Mouse (Mus musculus): ENCODE data around the gene Gm20388.

Gm20388 gene

GRCm38 (mm10) chr8:120276051-120276890, 365.6 kb downstream of the Gm20388 start:
- DNase-seq: peak; percentile 95

DNA sequence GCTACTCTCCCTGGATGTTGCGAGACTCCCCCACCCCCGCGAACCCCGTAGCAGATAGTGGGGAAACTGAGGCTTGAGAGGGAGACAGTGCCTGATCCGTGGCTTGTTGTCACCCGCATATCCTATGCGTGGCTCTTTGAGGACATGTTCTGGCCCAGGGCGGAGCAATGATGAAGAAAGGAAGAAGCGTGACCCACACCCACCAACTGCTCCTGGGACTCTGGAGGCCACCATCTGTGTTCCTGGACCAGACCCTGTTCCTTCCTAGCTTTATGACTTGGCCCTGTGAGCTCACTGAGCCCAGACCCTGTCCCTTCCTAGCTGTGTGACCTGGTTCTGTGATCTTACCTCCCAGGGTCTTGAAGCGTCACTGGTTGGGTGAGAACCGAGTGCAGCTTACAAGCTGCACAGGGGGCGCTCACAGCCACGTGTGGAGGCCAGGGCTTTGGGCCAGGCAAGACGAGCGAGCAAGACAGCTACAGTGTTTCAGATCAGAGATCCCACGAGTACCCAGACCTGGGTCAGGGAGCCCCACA, 366.3 kb downstream of the Gm20388 start:
- DNase-seq: peak; percentile 75

DNA sequence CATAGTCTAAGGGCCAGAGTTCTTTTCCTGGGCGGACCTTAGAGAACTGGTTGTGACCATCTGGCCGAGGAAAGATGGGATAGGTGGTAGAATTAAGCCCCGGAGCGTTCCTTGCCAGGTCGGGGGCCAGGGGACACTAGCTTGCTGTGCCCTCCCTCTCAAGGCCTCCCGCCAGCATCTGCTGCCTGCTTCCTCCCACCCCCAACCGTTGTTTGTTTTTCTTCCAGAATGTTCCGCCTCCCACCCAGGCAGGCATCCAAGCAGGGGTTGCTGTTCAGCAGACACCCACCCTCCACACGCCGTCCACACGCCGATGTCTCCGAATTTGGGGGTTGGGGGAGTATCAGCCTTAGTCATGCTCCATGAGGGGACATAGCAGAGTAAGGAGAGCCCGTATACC, 367.4 kb downstream of the Gm20388 start:
- peak; percentile 77 for DNase-seq

GRCm38 (mm10) chr8:120279418-120279817, 368.8 kb downstream of the Gm20388 start:
- no peak for DNase-seq

GRCm38 (mm10) chr8:120281487-120281886, 370.8 kb downstream of the Gm20388 start:
- DNase-seq: peak; percentile 89

DNA sequence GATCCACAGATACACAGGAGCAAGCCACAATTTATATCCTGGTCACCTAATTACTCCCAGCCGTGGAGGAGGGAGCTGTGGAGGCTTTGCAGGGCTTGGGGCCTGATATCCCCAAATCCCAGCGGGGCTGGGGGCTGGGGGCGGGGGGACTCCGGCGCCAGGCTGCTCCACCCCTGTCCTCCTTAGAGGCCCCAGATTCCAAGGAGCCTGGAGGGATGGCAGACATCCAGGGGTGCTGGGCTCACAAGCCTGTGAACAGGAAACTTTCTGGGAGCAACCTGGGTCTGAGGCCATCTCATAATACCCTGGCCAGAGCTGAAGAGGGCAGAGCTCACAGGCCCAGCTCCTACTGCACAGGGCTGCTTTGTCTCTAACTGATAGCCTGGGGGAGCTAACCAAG, 371.8 kb downstream of the Gm20388 start:
- no peak for DNase-seq

- DNase-seq: peak; percentile 57
These were observed 373.6 kb downstream of the Gm20388 start for GRCm38 (mm10) chr8:120284265-120284664.

- DNase-seq: peak; percentile 72
These were observed 374.4 kb downstream of the Gm20388 start for GRCm38 (mm10) chr8:120285033-120285432.

DNA sequence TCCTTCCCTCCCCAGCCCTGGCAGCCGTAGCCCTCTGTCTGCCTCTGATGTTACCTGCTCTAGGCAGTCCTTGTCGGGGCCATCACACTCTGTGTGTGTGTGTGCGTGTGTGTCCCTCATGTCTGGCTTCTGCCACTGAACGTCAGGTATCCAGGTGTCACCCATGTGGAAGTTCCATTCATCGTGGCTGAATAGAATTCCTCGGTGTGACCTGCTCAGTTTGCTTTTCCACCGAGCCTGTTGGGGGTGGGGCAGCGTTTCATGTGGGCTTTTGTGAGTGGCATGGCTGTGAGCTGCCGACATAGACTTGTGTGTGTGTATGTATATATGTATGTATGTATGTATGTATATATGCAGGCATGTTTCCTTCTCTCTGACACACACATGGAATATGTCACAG, 375.2 kb downstream of the Gm20388 start:
- DNase-seq: no peak

DNA sequence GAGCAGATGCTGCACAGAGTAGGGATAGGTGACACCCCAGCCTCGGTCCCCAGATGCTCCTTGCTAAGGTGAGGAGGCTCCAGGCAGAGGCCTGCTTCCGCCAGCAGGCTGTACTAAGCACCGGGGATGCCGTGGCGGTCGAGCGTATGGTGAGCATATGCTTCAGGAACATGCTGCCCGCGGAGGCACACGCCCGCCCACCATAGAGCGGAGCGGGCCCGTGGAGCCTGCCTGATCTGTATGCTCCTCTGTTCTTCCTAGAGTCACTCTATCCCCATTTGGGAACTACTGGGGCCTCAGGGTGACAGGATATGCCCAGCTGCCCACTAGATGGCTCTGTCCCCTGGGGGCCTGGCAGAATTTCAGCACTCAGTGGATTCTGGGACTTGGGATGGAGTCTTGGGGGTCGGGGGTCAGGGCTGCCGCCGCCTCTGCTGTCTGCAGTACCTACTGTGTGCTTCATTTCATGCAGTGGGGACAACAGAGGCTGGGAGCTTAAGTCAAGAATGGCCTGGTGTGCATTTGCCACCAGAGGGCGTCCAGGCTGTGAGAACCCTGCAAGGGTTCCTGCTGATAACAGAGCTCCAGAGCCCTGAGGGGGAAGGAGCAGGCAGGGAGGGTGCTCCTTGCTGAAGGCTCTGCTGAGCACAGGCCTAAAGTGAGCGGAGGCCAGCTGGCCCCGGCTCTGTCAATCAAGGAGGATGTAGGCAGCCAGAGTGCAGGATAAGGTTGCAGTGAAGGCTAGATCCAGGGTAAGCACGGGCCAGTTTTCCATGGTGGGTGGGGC, 377.7 kb downstream of the Gm20388 start:
- peak; percentile 84 for DNase-seq

DNA sequence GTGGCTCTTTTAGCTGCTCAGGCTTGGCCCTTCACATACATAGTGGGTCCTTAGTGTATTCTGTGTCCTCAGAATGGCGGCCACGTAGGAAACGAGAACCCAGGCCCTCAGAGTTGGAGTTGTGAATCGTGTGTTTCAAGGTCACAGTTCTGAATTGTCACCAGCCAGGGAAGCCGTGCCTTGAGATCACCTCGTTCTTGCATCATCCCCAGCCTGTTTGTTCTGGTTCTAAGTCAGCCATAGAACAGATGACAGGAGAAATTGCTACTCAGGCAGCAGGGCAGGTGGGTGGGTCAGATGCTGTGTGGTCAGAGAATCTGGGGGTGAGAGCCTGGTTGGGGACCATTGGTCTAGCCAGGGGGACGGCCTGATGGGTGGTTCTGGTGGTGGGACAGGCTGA, 378.6 kb downstream of the Gm20388 start:
- no peak for DNase-seq

DNA sequence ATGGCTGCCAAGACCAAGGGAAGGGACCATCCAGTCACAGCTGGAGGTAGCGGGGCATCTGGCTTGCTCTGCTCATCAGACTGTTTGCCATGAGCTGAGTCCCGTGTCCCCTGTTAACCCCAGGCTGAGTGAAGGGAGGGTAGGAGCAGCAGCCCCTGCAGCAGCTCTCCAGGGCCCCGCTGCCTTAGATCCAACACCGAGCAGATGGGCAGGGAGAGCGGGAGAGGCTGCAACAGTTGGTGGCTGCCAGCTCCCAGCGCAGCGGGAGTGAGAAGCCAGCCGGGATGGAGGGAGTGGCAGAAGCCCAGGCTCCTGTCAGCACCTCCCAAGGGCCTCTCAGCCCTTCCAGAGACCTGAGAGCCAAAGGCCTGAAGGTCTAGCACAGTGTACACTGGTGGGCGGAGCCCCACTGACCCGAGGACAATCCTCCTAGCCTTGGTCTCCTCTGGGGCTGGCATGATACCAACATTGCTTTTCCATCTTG, 379.1 kb downstream of the Gm20388 start:
- peak; percentile 67 for DNase-seq

DNA sequence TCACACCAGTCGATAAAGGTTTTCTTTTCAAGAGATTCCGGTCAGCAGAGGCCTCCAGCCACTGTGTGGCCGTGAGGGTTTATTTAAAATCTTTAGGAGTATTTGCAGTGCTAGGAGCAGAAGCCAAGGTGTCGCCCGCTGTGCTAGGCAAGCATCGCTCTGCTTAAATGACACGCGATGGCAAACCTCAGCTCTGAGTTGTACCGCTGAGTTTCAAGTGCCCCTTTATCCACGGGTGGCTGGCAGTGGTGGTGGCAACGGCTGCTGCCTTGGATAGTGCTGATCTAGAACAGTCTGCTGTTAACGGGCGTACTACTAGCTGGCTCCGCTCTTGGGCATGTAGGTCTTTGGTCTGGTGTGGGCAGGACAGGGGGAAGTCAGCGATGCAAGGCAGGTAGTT, 380.0 kb downstream of the Gm20388 start:
- DNase-seq: no peak

GRCm38 (mm10) chr8:120291650-120292049, 381.0 kb downstream of the Gm20388 start:
- no peak for DNase-seq

GRCm38 (mm10) chr8:120292316-120293107, 381.9 kb downstream of the Gm20388 start:
- DNase-seq: no peak

DNA sequence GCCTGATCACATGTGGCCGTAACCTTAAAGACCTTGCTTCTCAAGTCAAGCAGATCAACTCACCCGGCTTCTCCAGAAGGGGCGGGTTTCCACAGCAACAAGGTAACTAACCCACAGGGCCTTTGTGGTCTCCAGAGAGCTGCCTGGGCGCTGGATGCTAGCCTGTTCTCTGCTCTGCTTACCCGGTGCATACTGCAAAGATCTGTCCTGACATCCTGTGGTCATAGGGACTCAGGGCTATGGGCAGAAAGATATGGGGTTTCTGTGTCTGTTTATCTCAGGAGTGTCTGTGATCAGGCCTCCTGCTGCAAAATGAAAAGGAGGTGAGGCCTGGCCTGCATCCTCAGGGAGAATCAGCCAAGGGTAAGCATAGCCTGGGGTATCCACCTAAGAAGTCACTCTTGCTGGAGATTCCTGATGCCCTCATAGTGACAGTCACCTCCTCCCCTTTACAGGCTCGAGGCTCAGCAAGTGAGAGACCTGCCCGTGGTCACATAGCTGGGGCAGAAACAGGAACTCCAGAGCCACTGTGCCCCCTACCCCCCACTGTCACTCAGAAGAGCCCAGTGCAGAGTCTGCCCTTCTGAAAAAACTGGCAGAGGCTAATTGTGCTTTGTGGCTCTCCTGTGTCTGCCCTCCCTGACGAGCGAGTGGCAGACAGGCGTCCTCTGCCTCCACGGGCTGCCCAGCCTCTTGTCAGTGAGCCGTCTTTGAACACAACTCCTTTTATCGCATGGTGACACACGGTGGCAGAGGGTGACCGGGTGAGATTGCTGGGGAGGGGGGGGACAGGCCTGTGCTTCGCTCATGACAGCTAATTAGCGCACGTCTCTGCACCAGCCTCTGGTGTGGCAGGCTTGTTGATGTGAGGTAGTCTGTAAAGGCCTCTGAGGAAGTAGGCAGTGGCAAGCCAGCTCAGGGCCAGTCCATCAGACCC, 383.0 kb downstream of the Gm20388 start:
- DNase-seq: no peak

DNA sequence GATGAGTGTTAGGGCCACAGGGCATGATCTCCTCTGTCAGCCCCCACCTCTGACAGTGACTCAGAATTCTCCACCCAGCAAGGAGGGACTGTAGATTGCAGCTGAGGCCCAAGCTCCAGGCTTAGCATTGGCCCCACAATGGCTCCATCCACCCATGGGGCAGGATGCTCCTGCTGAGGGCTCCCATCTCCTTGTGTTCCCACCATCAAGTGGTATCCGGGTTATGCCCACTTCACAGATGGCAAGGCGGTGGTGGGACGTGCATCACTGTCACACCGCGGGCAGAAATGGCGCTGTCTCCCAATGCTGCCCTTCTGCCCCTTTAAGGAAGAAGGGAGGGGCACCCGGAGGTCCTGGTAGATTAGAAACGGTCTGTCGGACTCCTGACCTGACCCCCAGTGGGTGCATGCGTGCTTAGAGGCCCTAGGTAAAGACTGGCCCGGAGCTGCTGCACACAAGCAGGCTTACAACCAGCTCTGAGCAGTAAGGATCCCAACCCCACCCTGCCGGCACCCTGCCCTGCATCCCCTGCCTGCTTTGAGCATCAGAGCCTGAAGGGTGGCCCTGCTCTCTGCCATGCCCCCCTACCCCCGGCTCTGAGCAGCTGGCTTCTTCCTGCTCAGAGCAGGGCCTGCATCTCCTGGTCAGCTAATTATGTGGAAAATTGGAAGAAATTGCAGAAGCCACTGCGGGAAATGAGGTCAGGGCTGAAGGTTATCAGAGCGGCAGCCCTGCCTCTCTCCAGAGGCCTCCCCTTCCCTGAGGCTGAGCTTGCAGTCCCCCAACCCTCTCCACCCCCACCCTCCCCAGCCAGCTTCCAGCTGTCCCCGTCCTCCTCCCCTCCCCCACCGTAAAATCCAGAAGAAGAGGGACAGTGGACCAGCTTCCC, 384.6 kb downstream of the Gm20388 start:
- DNase-seq: peak; percentile 48

GRCm38 (mm10) chr8:120297000-120297399, 386.4 kb downstream of the Gm20388 start:
- DNase-seq: no peak

DNA sequence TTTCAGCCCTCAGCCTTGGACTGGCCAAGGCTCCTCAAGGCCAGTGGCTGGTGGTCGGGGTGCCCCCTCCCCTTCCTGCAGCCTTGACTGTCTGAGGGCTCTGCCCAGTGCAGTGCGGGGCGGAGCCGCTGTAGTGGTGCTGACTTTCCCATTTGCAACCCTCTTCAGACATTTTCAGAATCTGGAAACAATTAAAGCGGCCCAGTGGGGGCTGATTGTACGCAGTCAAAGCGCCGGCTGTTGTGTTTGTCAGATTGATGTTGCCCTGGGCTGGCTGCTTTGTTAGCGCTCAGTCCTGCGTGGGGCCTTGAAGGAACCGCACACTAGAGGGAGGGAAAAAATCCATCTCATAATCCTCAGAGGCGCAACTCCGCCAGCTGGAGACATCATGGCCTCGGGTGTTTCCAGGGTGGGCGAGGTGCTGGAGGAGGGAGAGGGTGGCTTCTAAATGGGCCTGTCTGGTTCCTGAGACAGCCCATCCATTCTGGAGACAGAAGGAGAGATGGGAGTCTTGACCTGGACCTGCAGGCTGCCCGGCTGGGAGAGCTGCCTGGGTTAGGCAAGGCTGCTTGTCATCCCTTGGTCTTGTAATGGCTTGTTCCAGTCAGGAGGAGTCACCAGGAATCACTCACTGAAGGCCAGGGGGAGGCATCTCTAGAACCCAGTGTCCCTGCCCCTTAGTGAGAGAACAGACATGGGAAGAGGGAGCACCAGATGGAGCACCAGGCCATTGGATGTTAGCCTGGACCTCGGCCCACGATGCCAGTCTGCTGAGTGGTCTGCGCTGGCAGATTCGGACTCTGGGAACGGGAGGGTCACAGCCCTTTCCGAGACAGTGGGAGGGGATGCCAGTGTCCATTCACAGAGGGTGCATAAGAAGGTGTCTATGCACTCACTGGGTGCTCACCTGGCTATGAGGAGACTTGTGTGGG, 388.2 kb downstream of the Gm20388 start:
- peak; percentile 49 for DNase-seq
